Mouse (Mus musculus): Measurements from ENCODE around the gene Pafah2.

DNA sequence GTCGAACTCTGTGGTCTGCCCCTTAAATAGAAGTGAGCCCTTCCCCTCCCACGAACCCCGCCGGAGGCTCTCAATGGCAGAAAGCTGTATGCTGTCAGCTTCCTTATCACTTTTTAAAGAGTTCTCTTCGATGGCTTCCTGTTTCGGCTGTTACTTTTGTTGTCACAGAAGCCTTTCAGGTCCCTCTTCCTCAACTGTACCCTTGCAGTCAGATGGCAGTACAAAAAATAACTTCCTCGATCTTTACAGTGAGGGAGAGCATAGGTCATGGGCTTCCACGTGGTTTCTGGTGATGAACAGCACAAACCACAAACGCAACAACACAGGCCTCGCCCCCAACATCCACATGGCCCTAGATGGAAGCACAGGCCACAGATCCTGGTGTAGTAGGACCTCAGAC lies 64.2 kb downstream of the Pafah2 start:
- no peak for TF ChIP-seq CTCF (IDR thresholded peaks at IDR 0.05; ENCODE audit: low read depth)
- TF ChIP-seq EP300 (IDR thresholded peaks at IDR 0.05; ENCODE audit: low read depth): no peak

All from liver, postnatal 0 days (tissue).